Mouse (Mus musculus): Measurements from ENCODE around the gene Inafm1. TPM values are rescaled to one million over a fixed set of nuclear protein-coding genes. Genes with fewer than 3 reads are reported as not detected.

Gene Inafm1
- 21.1 and 23.4 TPM in 2 replicates for polyA plus RNA-seq (2014; fragmentation: Nextera tagmentation; extraction: Ambion mirVana)

DNA sequence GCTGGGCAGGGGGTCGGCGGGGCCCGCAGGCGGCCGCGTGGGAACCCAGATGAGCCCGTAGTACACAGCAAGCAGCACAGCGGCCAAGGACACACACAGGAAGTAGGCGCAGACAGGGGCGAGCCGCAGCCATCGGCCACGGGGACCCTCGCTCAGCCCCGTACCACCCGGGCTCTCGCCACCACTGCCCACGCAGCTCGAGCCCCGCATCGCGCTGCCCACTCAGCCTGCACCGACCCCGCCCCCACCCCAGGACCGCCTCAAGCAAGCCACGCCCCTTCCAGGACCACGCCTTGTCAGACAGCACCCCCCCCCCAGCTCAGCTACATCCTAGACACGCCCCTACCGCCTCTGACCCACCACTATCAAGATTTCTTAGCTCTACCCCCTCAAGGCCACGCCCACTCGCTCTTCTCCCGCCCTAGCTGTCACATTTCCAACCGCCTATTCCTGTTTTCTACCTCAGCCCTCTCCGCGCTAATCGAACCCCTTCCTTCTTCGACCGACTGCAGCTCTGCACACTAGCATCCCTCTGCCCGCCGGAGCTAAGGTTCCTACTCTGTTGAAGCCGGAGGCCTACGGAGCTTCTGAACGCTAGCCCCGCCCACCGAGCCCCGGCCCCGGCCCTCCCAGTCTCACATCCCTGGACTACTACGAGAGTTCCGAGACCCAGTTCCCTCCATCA, at the start of gene Inafm1:
Gene Inafm1 (minus strand): TSS at position 537 of the 685 bp plus-strand sequence.
- Histone ChIP-seq H3K27me3 (replicated peaks; ENCODE audit: control insufficient read depth, insufficient read depth, low read length) (no peaks in the 10 kb centered on the region), H3K9me3 (ENCODE audit: control insufficient read depth, low read length) (no peaks in the 10 kb centered on the region), H3K4me3 (ENCODE audit: low read depth, low read length) (peak within 1 kb of the TSS; percentile 78), H3K9ac (ENCODE audit: low read depth, low read length) (peak within 1 kb of the TSS; percentile 85), H3K4me1 (ENCODE audit: control insufficient read depth, insufficient read depth, low read length) (peaks cover 9% of the 10 kb centered on the region; the same call in 1 of the 2 replicates), H3K4me2 (ENCODE audit: low read depth, low read length) (peak within 1 kb of the TSS; percentile 77), H3K36me3 (ENCODE audit: control insufficient read depth, insufficient read depth, low read length) (peaks cover 32% of the 10 kb centered on the region), H3K27ac (replicated peaks; ENCODE audit: low read depth, low read length) (peak within 1 kb of the TSS; percentile 92)
- under 1% methylated on average over 28 of the region's 49 CpGs for WGBS
- ATAC-seq (ENCODE audit: low read depth) (peak; percentile 86), DNase-seq (ENCODE audit: low spot score) (peak; percentile 99)

DNA sequence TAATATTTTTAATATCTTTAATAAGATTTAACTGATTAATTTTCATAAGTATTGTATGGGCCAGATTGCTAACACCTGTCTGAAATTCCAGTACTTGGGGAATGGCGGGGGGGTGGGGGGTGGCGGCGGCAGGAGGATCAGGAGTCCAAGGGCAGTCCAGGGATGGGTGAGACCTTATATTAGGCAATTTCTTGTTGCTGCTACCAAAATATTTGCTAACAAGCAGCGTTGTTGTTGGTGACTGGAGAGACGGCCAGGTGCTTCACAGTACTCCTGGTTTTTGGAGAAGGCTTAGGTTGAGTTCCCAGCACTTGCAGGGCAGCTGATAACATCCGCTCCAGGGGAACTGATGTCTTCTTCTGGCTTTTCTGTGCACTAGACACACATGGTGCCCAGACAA, 47.1 kb upstream of the Inafm1 start:
- Histone ChIP-seq H3K36me3 (ENCODE audit: control insufficient read depth, insufficient read depth, low read length) (0 out of 2 replicates have a peak, but pooled peaks cover 20% of the 10 kb centered on the region), H3K4me1 (ENCODE audit: control insufficient read depth, insufficient read depth, low read length) (no peaks in the 10 kb centered on the region), H3K9me3 (ENCODE audit: control insufficient read depth, low read length) (no peaks in the 10 kb centered on the region), H3K4me2 (ENCODE audit: low read depth, low read length) (no peak overlapping the region), H3K27me3 (replicated peaks; ENCODE audit: control insufficient read depth, insufficient read depth, low read length) (no peaks in the 10 kb centered on the region), H3K9ac (ENCODE audit: low read depth, low read length) (no peak overlapping the region), H3K4me3 (ENCODE audit: low read depth, low read length) (no peak overlapping the region), H3K27ac (replicated peaks; ENCODE audit: low read depth, low read length) (no peak overlapping the region)
- no peak for DNase-seq (ENCODE audit: low spot score)
- no peak for ATAC-seq (ENCODE audit: low read depth)
- 88% methylated on average over 6 of the region's 6 CpGs for WGBS

GRCm38 (mm10) chr7:16319216-16319615, 45.8 kb upstream of the Inafm1 start:
- WGBS: 91% methylated on average over 4 of the region's 4 CpGs
- Histone ChIP-seq H3K9me3 (ENCODE audit: control insufficient read depth, low read length) (no peaks in the 10 kb centered on the region), H3K27me3 (replicated peaks; ENCODE audit: control insufficient read depth, insufficient read depth, low read length) (no peaks in the 10 kb centered on the region), H3K4me1 (ENCODE audit: control insufficient read depth, insufficient read depth, low read length) (no peaks in the 10 kb centered on the region), H3K9ac (ENCODE audit: low read depth, low read length) (no peak overlapping the region), H3K4me3 (ENCODE audit: low read depth, low read length) (no peak overlapping the region), H3K4me2 (ENCODE audit: low read depth, low read length) (no peak overlapping the region), H3K27ac (replicated peaks; ENCODE audit: low read depth, low read length) (no peak overlapping the region), H3K36me3 (ENCODE audit: control insufficient read depth, insufficient read depth, low read length) (0 out of 2 replicates have a peak, but pooled peaks cover 11% of the 10 kb centered on the region)
- no peak for ATAC-seq (ENCODE audit: low read depth)
- DNase-seq (ENCODE audit: low spot score): no peak

DNA sequence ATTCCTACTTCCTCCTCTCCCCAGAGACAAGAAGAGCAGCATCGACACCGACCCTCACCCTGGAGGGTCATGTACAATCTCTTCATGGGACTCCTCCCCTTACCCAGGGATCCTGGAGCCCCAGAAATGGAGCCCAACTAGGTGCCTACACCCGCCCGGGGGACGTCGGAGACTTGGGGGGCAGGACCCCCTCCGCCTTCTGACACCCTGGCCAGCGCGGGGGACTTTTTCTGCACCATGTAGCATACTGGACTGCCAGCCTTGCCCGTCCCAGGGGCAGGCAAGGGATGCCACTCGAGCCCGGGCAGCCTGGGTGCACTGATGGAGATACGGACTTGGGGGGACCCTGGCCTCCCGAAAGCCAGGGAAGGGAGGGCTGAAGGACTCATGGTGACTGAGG, 43.7 kb upstream of the Inafm1 start:
- no peaks in the 10 kb centered on the region for H3K9me3 ChIP-seq (ENCODE audit: control insufficient read depth, low read length)
- ATAC-seq (ENCODE audit: low read depth) (no peak), DNase-seq (ENCODE audit: low spot score) (no peak)
- H3K36me3 ChIP-seq (ENCODE audit: control insufficient read depth, insufficient read depth, low read length): 0 out of 2 replicates have a peak, but pooled peaks cover 9% of the 10 kb centered on the region
- no peak overlapping the region for H3K9ac ChIP-seq (ENCODE audit: low read depth, low read length)
- no peak overlapping the region for H3K4me3 ChIP-seq (ENCODE audit: low read depth, low read length)
- H3K27ac ChIP-seq (replicated peaks; ENCODE audit: low read depth, low read length): no peak overlapping the region
- WGBS: 78% methylated on average over 13 of the region's 14 CpGs
- peaks cover 4% of the 10 kb centered on the region for H3K27me3 ChIP-seq (replicated peaks; ENCODE audit: control insufficient read depth, insufficient read depth, low read length)
- no peak overlapping the region for H3K4me2 ChIP-seq (ENCODE audit: low read depth, low read length)
- peaks cover 14% of the 10 kb centered on the region for H3K4me1 ChIP-seq (ENCODE audit: control insufficient read depth, insufficient read depth, low read length)

DNA sequence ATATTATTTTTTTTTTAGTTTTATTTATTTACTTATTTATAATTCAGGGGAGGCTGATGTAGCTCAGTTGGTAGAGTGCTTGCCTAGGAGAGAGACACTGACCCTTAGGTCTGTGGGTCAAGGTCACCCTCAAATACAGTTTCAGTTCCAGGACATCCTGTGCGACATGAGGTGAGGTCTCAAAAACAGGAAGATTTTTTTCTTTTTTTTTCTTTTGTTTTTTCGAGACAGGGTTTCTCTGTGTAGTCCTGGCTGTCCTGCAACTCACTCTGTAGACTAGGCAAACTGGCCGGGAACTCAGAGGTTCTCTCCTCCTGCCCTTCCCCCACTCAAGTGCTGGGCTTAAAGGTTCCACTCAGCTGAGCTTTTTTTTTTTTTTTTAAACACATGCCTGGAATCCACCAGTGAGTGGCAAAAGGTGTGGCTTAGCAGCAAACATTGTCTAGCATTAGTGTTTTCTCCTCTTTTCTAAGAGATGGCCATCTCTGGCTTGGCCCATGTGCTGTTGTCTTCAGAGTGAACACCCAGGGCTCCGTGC, 41.9 kb upstream of the Inafm1 start:
- Histone ChIP-seq H3K9ac (ENCODE audit: low read depth, low read length) (no peak overlapping the region), H3K27ac (replicated peaks; ENCODE audit: low read depth, low read length) (no peak overlapping the region), H3K4me2 (ENCODE audit: low read depth, low read length) (no peak overlapping the region), H3K4me1 (ENCODE audit: control insufficient read depth, insufficient read depth, low read length) (peaks cover 22% of the 10 kb centered on the region), H3K27me3 (replicated peaks; ENCODE audit: control insufficient read depth, insufficient read depth, low read length) (peaks cover 16% of the 10 kb centered on the region), H3K9me3 (ENCODE audit: control insufficient read depth, low read length) (no peaks in the 10 kb centered on the region), H3K4me3 (ENCODE audit: low read depth, low read length) (no peak overlapping the region), H3K36me3 (ENCODE audit: control insufficient read depth, insufficient read depth, low read length) (0 out of 2 replicates have a peak, but pooled peaks cover 6% of the 10 kb centered on the region)
- DNase-seq (ENCODE audit: low spot score) (no peak), ATAC-seq (ENCODE audit: low read depth) (no peak)
- WGBS: 57% methylated on average over 4 of the region's 4 CpGs

GRCm38 (mm10) chr7:16314221-16314775, 40.9 kb upstream of the Inafm1 start:
- Histone ChIP-seq H3K9ac (ENCODE audit: low read depth, low read length) (peak overlapping the region; percentile 77), H3K27me3 (replicated peaks; ENCODE audit: control insufficient read depth, insufficient read depth, low read length) (peaks cover 19% of the 10 kb centered on the region), H3K27ac (replicated peaks; ENCODE audit: low read depth, low read length) (peak overlapping the region; percentile 92), H3K4me1 (ENCODE audit: control insufficient read depth, insufficient read depth, low read length) (peaks cover 22% of the 10 kb centered on the region), H3K4me3 (ENCODE audit: low read depth, low read length) (peak overlapping the region; percentile 64), H3K36me3 (ENCODE audit: control insufficient read depth, insufficient read depth, low read length) (0 out of 2 replicates have a peak, but pooled peaks cover 6% of the 10 kb centered on the region), H3K9me3 (ENCODE audit: control insufficient read depth, low read length) (no peaks in the 10 kb centered on the region), H3K4me2 (ENCODE audit: low read depth, low read length) (peak overlapping the region; percentile 90)
- WGBS: 13% methylated on average over 9 of the region's 13 CpGs
- no peak; the same call in 1 of the 2 replicates for ATAC-seq (ENCODE audit: low read depth)
- no peak for DNase-seq (ENCODE audit: low spot score)

DNA sequence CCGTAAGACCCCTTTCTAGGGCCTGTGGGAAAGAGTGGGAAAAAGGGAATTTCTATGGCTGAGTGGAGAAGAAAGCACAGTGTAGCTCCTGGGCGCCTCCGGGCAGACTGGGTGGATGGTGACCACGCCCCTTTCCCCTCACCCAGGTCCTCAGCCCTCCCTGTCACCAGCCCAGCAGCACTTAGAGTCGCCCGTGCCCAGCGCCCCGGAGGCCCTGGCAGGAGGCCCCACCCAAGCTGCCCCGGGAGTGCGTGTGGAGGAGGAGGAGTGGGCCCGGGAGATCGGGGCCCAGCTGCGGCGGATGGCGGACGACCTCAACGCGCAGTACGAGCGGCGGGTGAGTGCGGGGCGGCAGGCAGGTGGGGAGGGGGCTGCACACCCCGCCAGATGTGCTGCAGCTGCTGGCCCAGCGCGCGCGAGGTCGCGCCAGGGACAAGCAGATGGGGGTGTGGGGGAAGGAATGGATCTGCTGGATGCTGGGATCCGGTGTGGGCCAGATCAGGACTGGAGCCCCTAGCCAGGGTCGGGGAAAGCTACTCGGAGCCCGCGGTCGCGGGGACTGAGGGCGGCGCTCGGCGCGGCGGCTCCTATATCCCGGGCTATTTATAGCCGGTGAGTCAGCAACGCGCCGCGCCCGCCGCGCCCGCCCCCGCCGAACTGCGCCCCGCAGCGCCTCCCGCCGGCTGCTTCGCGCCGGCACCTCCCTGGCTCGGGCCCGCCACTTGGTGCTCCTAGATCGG, 40.2 kb upstream of the Inafm1 start:
- 0 out of 2 replicates have a peak, but pooled peaks cover 6% of the 10 kb centered on the region for H3K36me3 ChIP-seq (ENCODE audit: control insufficient read depth, insufficient read depth, low read length)
- no peaks in the 10 kb centered on the region for H3K9me3 ChIP-seq (ENCODE audit: control insufficient read depth, low read length)
- peaks cover 22% of the 10 kb centered on the region for H3K4me1 ChIP-seq (ENCODE audit: control insufficient read depth, insufficient read depth, low read length)
- H3K27me3 ChIP-seq (replicated peaks; ENCODE audit: control insufficient read depth, insufficient read depth, low read length): peaks cover 19% of the 10 kb centered on the region
- WGBS: 1% methylated on average over 36 of the region's 66 CpGs
- peak overlapping the region; percentile 77 for H3K9ac ChIP-seq (ENCODE audit: low read depth, low read length)
- peak overlapping the region; percentile 92 for H3K27ac ChIP-seq (replicated peaks; ENCODE audit: low read depth, low read length)
- ATAC-seq (ENCODE audit: low read depth) (peak; percentile 80), DNase-seq (ENCODE audit: low spot score) (peak; percentile 87)
- peak overlapping the region; percentile 90 for H3K4me2 ChIP-seq (ENCODE audit: low read depth, low read length)
- H3K4me3 ChIP-seq (ENCODE audit: low read depth, low read length): peak overlapping the region; percentile 64

DNA sequence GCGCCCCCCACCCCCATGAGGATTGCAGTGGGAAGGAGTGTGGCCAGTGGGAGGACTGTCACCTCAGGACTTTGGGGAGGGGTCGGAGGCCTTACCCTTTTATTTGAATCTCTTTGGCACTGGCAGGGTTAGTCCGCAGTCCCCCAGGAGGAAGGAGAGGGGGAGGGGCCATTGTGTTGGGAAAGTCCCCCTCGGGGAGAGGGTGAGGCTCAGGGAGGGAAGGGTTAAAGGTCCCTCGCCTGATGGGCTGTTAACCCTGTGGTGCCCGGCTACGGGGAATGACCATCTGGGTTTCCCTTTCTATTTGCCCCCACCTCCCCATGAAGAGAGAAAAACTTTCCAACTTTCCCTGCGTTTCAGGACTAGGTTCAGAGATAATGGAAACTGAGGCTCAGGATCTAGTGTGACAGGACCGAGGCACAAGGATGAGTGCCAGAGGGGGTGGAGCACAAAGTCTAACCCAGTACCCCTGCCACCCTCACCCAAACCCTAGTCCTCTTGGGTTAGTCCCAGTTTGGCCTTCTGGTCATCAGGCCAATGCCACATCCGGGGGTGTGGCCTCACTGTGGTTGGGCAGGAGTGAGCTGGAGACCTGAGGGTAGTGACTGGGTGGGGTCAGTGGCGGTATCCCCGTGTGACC, 39.4 kb upstream of the Inafm1 start:
- Histone ChIP-seq H3K4me1 (ENCODE audit: control insufficient read depth, insufficient read depth, low read length) (peaks cover 22% of the 10 kb centered on the region), H3K9me3 (ENCODE audit: control insufficient read depth, low read length) (no peaks in the 10 kb centered on the region), H3K27ac (replicated peaks; ENCODE audit: low read depth, low read length) (peak overlapping the region; percentile 92; the same call in 1 of the 2 replicates), H3K4me3 (ENCODE audit: low read depth, low read length) (peak overlapping the region; percentile 64), H3K4me2 (ENCODE audit: low read depth, low read length) (peak overlapping the region; percentile 90), H3K9ac (ENCODE audit: low read depth, low read length) (peak overlapping the region; percentile 82), H3K27me3 (replicated peaks; ENCODE audit: control insufficient read depth, insufficient read depth, low read length) (peaks cover 19% of the 10 kb centered on the region), H3K36me3 (ENCODE audit: control insufficient read depth, insufficient read depth, low read length) (0 out of 2 replicates have a peak, but pooled peaks cover 6% of the 10 kb centered on the region)
- ATAC-seq (ENCODE audit: low read depth) (no peak), DNase-seq (ENCODE audit: low spot score) (peak; percentile 84)
- WGBS: 1% methylated on average over 11 of the region's 12 CpGs

Data from embryonic facial prominence, embryonic 14.5 days (tissue).